Mouse (Mus musculus) monocyte, adult 2 months (primary cell): ENCODE data around the gene Etl4.

Experiments
- DNase-seq, 2 experiments: peaks; one replicate each; pipeline ENCODE4 v3.0.0; 2022; ENCODE audit warnings: low spot score in 2 of 2, low read depth in 1 of 2

Etl4 gene

GRCm38 (mm10) chr2:20555706-20556105 is 646.1 kb downstream of the Etl4 start:
- no peak for DNase-seq

- DNase-seq: no peak
Observed at GRCm38 (mm10) chr2:20559083-20559482, 649.5 kb downstream of the Etl4 start.

GRCm38 (mm10) chr2:20559723-20560122 is 650.1 kb downstream of the Etl4 start:
- no peak for DNase-seq

- no peak for DNase-seq
Observed at GRCm38 (mm10) chr2:20560581-20560980, 651.0 kb downstream of the Etl4 start.

GRCm38 (mm10) chr2:20563036-20563435 is 653.5 kb downstream of the Etl4 start:
- no peak for DNase-seq

- DNase-seq: no peak
Observed at GRCm38 (mm10) chr2:20568456-20568855, 658.9 kb downstream of the Etl4 start.

- DNase-seq: no peak
Observed at GRCm38 (mm10) chr2:20571940-20572339, 662.4 kb downstream of the Etl4 start.

- no peak for DNase-seq
Observed at GRCm38 (mm10) chr2:20580331-20580730, 670.8 kb downstream of the Etl4 start.

- DNase-seq: no peak
Observed at GRCm38 (mm10) chr2:20583032-20583431, 673.5 kb downstream of the Etl4 start.

- no peak for DNase-seq
Observed at GRCm38 (mm10) chr2:20583562-20584153, 674.1 kb downstream of the Etl4 start.

- no peak for DNase-seq
Observed at GRCm38 (mm10) chr2:20587913-20588312, 678.3 kb downstream of the Etl4 start.

GRCm38 (mm10) chr2:20588631-20589030 is 679.1 kb downstream of the Etl4 start:
- no peak for DNase-seq

GRCm38 (mm10) chr2:20594129-20594528 is 684.5 kb downstream of the Etl4 start:
- no peak for DNase-seq

GRCm38 (mm10) chr2:20595000-20595399 is 685.4 kb downstream of the Etl4 start:
- DNase-seq: no peak

- DNase-seq: no peak
Observed at GRCm38 (mm10) chr2:20596558-20596957, 687.0 kb downstream of the Etl4 start.

- no peak for DNase-seq
Observed at GRCm38 (mm10) chr2:20597193-20597592, 687.6 kb downstream of the Etl4 start.

- no peak for DNase-seq
Observed at GRCm38 (mm10) chr2:20602656-20603055, 693.1 kb downstream of the Etl4 start.

GRCm38 (mm10) chr2:20603536-20603935 is 694.0 kb downstream of the Etl4 start:
- no peak for DNase-seq

GRCm38 (mm10) chr2:20603991-20604390 is 694.4 kb downstream of the Etl4 start:
- DNase-seq: no peak

GRCm38 (mm10) chr2:20609203-20609602 is 699.6 kb downstream of the Etl4 start:
- DNase-seq: no peak

- DNase-seq: no peak
Observed at GRCm38 (mm10) chr2:20615948-20616347, 706.4 kb downstream of the Etl4 start.

- no peak for DNase-seq
Observed at GRCm38 (mm10) chr2:20618396-20618795, 708.8 kb downstream of the Etl4 start.

GRCm38 (mm10) chr2:20619881-20620280 is 710.3 kb downstream of the Etl4 start:
- no peak for DNase-seq
